In genomic region chr17:8211399-8211798, GRCm38 (mm10) we compare ENCODE assay signal across 23 mouse cellular contexts. TPM values are rescaled to one million over a fixed set of nuclear protein-coding genes. Genes with fewer than 3 reads are reported as not detected.
"Had no signal": no experiment of that assay in that cellular context is flagged by ENCODE, and none has a peak within 500 bp of the region (broad histone marks: within the 10 kb centered on the region; RNA-seq: fewer than 3 reads in every experiment).

No protein-coding gene starts in this region.

- H3K27ac ChIP-seq: kidney, embryonic 15.5 days; limb, embryonic 10.5 days; limb, embryonic 13.5 days; liver, embryonic 12.5 days; liver, embryonic 15.5 days; lung, embryonic 15.5 days; midbrain, embryonic 12.5 days; neural tube, embryonic 13.5 days; stomach, postnatal 0 days had no signal

- H3K27me3 ChIP-seq: kidney, embryonic 15.5 days; liver, embryonic 15.5 days; lung, embryonic 15.5 days; midbrain, embryonic 12.5 days; neural tube, embryonic 13.5 days had no signal

- H3K9me3 ChIP-seq: kidney, embryonic 15.5 days; limb, embryonic 10.5 days; limb, embryonic 13.5 days; liver, embryonic 12.5 days; liver, embryonic 15.5 days; lung, embryonic 15.5 days; midbrain, embryonic 12.5 days; neural tube, embryonic 13.5 days had no signal

- ATAC-seq: liver, embryonic 12.5 days; midbrain, embryonic 16.5 days had no signal

- H3K4me3 ChIP-seq: kidney, embryonic 15.5 days; limb, embryonic 10.5 days; limb, embryonic 13.5 days; liver, embryonic 12.5 days; liver, embryonic 15.5 days; lung, embryonic 15.5 days; midbrain, embryonic 12.5 days; myocyte; neural tube, embryonic 13.5 days had no signal

- DNase-seq: kidney, adult 8-10 months; kidney, postnatal 14 days; kidney, postnatal 4 days; liver; lung, adult 18-20 months; lung, postnatal 10 days; lung, postnatal 36 days; thymus, adult 2 months; thymus, postnatal 14 days; thymus, postnatal 4 days had no signal

- H3K36me3 ChIP-seq: kidney, embryonic 15.5 days; limb, embryonic 10.5 days; limb, embryonic 13.5 days; liver, embryonic 12.5 days; liver, embryonic 15.5 days; lung, embryonic 15.5 days; midbrain, embryonic 12.5 days; neural tube, embryonic 13.5 days had no signal

- H3K4me1 ChIP-seq: kidney, embryonic 15.5 days; limb, embryonic 10.5 days; limb, embryonic 13.5 days; liver, embryonic 12.5 days; liver, embryonic 15.5 days; lung, embryonic 15.5 days; midbrain, embryonic 12.5 days; neural tube, embryonic 13.5 days had no signal

RNA-seq across cellular contexts. Expression of gene Ccr6, which starts 24.4 kb away (rescaled TPM):
- total RNA-seq: left cerebral cortex, postnatal 25 days; megakaryocyte-erythroid progenitor cell, adult 5-6 weeks had no signal
- polyA plus RNA-seq: kidney, embryonic 15.5 days; limb, embryonic 10.5 days; limb, embryonic 13.5 days; liver, embryonic 12.5 days; liver, embryonic 15.5 days; lung, embryonic 15.5 days; midbrain, embryonic 12.5 days; midbrain, embryonic 16.5 days; myocyte; neural tube, embryonic 13.5 days had no signal
